Mouse (Mus musculus) lung, embryonic 14.5 days (tissue): Measurements from ENCODE around the gene Dmrtb1. TPM values are rescaled to one million over a fixed set of nuclear protein-coding genes. Genes with fewer than 3 reads are reported as not detected.

Experiments used
- ATAC-seq: fragments of 200-750 bp; cut with Nextera tagmentation; 2 replicates; pipeline ENCODE4 v1.8.0; 2017; ENCODE audit warnings: mild to moderate bottlenecking, moderate TSS enrichment, moderate library complexity; ENCODE audit not compliant: insufficient read depth
- DNase-seq: peaks from one replicate; pipeline ENCODE4 v3.0.0-alpha.2; 2015
- H3K27ac ChIP-seq: fragments of 300-500 bp; sonication (generic); 2 replicates; pipeline ENCODE4 v1.5.1; 2014; ENCODE audit warnings: low read depth, mild to moderate bottlenecking, moderate library complexity
- H3K27me3 ChIP-seq: fragments of 300-500 bp; sonication (generic); 2 replicates; pipeline ENCODE4 v1.6.1; 2014; ENCODE audit warnings: low read length, control low read depth; ENCODE audit not compliant: insufficient read depth
- H3K36me3 ChIP-seq: fragments of 300-500 bp; sonication (generic); 2 replicates; pipeline ENCODE4 v1.6.1; 2014; ENCODE audit warnings: control low read depth; ENCODE audit not compliant: insufficient read depth
- H3K4me1 ChIP-seq: fragments of 300-500 bp; sonication (generic); 2 replicates; pipeline ENCODE4 v1.6.1; 2014; ENCODE audit warnings: antibody characterized with exemption, control low read depth; ENCODE audit not compliant: insufficient read depth
- H3K4me2 ChIP-seq: fragments of 300-500 bp; sonication (generic); 2 replicates; pipeline ENCODE4 v1.6.1; 2014; ENCODE audit warnings: mild to moderate bottlenecking
- H3K4me3 ChIP-seq: fragments of 300-500 bp; sonication (generic); 2 replicates; pipeline ENCODE4 v1.5.1; 2014; ENCODE audit warnings: low read depth, low read length
- H3K9ac ChIP-seq: fragments of 300-500 bp; sonication (generic); 2 replicates; pipeline ENCODE4 v1.6.1; 2014
- H3K9me3 ChIP-seq: fragments of 300-500 bp; sonication (generic); 2 replicates; pipeline ENCODE4 v1.6.1; 2016; ENCODE audit warnings: low read depth, low read length, control low read depth
- CTCF ChIP-seq: IDR thresholded peaks from 2 replicates; pipeline ENCODE4 v1.5.1; 2016; ENCODE audit warnings: antibody characterized with exemption, low read depth
- WGBS: fragments of 180-500 bp; shearing (Covaris S2); extraction: QIAGEN DNeasy Blood & Tissue Kit; methylation state at CpG from one replicate; pipeline ENCODE4 v1.1.7; 2014; 5-methylcytosine and 5-hydroxymethylcytosine counted together
- polyA plus RNA-seq: library from polyadenylated mRNA; unstranded; fragments of >200 nt; fragmentation: Nextera tagmentation; extraction: Ambion mirVana; gene quantifications from 2 replicates; pipeline ENCODE4 v1.2.1, GENCODE M21; 2014

The Dmrtb1 gene
- polyA plus RNA-seq, 1 experiment from 2014 or later: not detected

DNA sequence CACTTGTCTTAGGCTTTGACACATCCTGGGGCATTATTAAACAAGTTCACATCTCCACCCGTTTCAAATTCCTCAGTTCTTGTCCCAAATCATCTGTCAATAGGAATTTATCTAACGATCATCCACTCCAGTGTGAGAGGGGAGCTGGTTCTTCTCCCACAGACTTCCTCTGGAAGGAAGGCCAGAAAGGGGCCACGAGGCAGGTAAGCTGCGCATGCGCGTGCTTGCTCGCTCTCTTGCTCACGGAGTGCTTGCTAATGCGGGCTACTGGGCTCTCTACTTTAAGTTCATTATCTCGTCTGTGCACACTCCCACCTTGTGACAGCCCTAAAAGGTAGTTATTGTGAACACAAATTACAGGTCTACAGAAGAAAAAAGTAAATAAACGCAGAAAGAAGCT, 17.6 kb upstream of the Dmrtb1 start:
- Histone ChIP-seq H3K4me1 (no peaks in the 10 kb centered on the region), H3K36me3 (no peaks in the 10 kb centered on the region), H3K4me2 (no peak overlapping the region), H3K9me3 (no peaks in the 10 kb centered on the region), H3K27ac (no peak overlapping the region), H3K4me3 (no peak overlapping the region), H3K9ac (no peak overlapping the region), H3K27me3 (no peaks in the 10 kb centered on the region)
- no peak for TF ChIP-seq CTCF
- ATAC-seq: no peak
- WGBS: 74% methylated on average over 11 of the region's 11 CpGs
- no peak for DNase-seq

DNA sequence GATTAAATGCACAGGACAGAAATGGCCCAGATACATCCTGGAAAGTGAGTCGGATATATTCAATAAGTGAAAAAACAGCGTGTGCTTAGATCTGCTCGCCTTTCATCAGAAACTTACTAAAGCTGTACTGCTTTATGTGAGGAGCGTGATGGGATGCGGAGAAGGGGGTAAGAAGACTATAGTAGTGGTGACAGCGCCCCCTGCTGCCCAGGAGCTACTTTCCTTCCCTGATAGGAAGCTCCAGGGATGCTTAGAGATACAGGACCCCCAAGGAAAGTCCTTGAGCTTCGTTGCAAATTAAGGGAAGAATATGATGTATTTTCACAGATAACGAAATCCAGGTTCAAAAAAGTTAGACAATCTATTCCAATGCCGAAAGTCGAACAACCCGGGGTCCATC, 17.1 kb upstream of the Dmrtb1 start:
- Histone ChIP-seq H3K9me3 (no peaks in the 10 kb centered on the region), H3K4me1 (no peaks in the 10 kb centered on the region), H3K9ac (no peak overlapping the region), H3K27me3 (no peaks in the 10 kb centered on the region), H3K4me2 (no peak overlapping the region), H3K4me3 (no peak overlapping the region), H3K27ac (no peak overlapping the region), H3K36me3 (no peaks in the 10 kb centered on the region)
- WGBS: 32% methylated on average over 11 of the region's 11 CpGs
- peak; percentile 67 for TF ChIP-seq CTCF
- DNase-seq (peak; percentile 81), ATAC-seq (no peak)

DNA sequence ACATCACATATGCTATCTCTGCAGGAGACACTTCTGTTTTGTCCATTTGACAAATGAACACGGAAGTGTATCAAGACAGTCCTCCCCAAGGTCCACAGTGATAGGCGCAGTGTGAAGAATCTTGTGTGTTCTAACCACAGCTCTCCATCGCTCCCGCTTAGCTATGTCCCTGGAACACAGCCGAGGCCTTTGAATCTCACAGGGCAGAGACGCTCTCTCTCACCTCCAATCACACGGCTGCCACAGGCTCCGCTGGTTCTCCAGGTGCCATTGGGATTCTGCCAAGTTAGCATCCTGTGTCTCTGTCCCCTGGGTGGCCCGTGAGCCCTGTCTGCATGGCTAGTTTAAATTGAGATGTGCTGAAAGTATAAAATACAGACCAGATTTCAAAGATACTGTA, 15.2 kb upstream of the Dmrtb1 start:
- no peak for ATAC-seq
- no peak overlapping the region for H3K4me2 ChIP-seq
- TF ChIP-seq CTCF: no peak
- H3K9ac ChIP-seq: no peak overlapping the region
- H3K9me3 ChIP-seq: no peaks in the 10 kb centered on the region
- H3K36me3 ChIP-seq: no peaks in the 10 kb centered on the region
- no peak overlapping the region for H3K27ac ChIP-seq
- no peaks in the 10 kb centered on the region for H3K4me1 ChIP-seq
- no peak for DNase-seq
- 71% methylated on average over 9 of the region's 9 CpGs for WGBS
- H3K4me3 ChIP-seq: no peak overlapping the region
- H3K27me3 ChIP-seq: no peaks in the 10 kb centered on the region

GRCm38 (mm10) chr4:107693816-107694215, 9.8 kb upstream of the Dmrtb1 start:
- no peak for TF ChIP-seq CTCF
- Histone ChIP-seq H3K4me1 (no peaks in the 10 kb centered on the region), H3K36me3 (no peaks in the 10 kb centered on the region), H3K4me2 (no peak overlapping the region), H3K9me3 (no peaks in the 10 kb centered on the region), H3K9ac (no peak overlapping the region), H3K27ac (no peak overlapping the region), H3K27me3 (no peaks in the 10 kb centered on the region), H3K4me3 (no peak overlapping the region)
- WGBS: 47% methylated on average over 5 of the region's 5 CpGs
- no peak for ATAC-seq
- DNase-seq: no peak

GRCm38 (mm10) chr4:107688213-107688612, 4.2 kb upstream of the Dmrtb1 start:
- H3K4me2 ChIP-seq: peak overlapping the region; percentile 23; the same call in 1 of the 2 replicates
- H3K4me1 ChIP-seq: no peaks in the 10 kb centered on the region
- no peaks in the 10 kb centered on the region for H3K36me3 ChIP-seq
- H3K9me3 ChIP-seq: no peaks in the 10 kb centered on the region
- H3K27me3 ChIP-seq: no peaks in the 10 kb centered on the region
- H3K27ac ChIP-seq: no peak overlapping the region
- TF ChIP-seq CTCF: no peak
- DNase-seq: peak; percentile 12
- WGBS: 11% methylated on average over 11 of the region's 11 CpGs
- H3K4me3 ChIP-seq: no peak overlapping the region
- no peak overlapping the region for H3K9ac ChIP-seq
- ATAC-seq: no peak

- no peak overlapping the region for H3K4me3 ChIP-seq
- H3K4me2 ChIP-seq: no peak overlapping the region
- DNase-seq (no peak), ATAC-seq (no peak)
- no peak for TF ChIP-seq CTCF
- 23% methylated on average over 12 of the region's 12 CpGs for WGBS
- H3K27ac ChIP-seq: no peak overlapping the region
- H3K9ac ChIP-seq: no peak overlapping the region
- H3K36me3 ChIP-seq: no peaks in the 10 kb centered on the region
- H3K4me1 ChIP-seq: no peaks in the 10 kb centered on the region
- H3K27me3 ChIP-seq: no peaks in the 10 kb centered on the region
- no peaks in the 10 kb centered on the region for H3K9me3 ChIP-seq
These were observed 3.1 kb upstream of the Dmrtb1 start for GRCm38 (mm10) chr4:107687127-107687526.

DNA sequence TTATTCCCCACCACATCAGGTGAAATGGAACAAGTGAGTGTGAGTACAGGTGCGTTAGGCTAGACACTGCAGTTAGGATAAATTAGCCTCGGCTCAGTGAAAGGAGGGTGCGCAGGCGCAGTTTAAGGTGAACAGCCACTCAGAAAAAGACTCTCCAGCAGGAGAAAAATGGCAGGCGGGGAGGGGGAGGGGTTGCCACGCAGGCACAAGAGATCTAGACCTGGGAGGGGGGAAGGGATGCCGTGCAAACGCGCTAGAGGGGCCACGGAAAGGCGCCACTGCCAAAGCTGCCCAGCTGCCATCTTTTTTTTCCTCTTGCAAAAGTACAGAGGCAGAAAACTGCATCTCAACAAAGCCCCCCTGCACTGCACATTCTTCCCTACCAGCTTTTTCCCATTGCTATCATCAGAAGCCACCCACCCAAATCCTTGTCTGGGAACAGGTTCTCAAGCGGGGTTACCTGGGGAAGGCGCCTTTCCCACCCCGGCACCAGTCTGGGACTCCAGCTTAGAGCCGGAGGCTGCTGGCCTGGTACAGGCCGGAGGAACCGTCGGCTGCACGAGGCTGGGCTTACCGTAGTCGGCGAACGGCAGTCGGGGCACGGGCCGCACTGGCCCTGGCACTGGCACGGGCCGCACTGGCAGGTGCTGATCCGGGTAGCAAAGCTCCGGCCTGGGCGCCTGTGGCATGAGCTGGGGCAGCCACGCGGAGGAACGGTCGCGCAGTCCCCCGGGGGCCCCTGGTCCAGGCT, 849 bp downstream of the Dmrtb1 start:
- 85% methylated on average over 37 of the region's 37 CpGs for WGBS
- DNase-seq: no peak
- no peak overlapping the region for H3K4me3 ChIP-seq
- no peak for TF ChIP-seq CTCF
- no peaks in the 10 kb centered on the region for H3K36me3 ChIP-seq
- no peak for ATAC-seq
- H3K9ac ChIP-seq: no peak overlapping the region
- no peaks in the 10 kb centered on the region for H3K9me3 ChIP-seq
- no peak overlapping the region for H3K27ac ChIP-seq
- H3K4me2 ChIP-seq: no peak overlapping the region
- H3K4me1 ChIP-seq: no peaks in the 10 kb centered on the region
- H3K27me3 ChIP-seq: no peaks in the 10 kb centered on the region
